In genomic region chr19:53983336-53983735, GRCm38 (mm10) we compare ENCODE assay signal across 14 mouse cellular contexts. TPM values are rescaled to one million over a fixed set of nuclear protein-coding genes. Genes with fewer than 3 reads are reported as not detected.
DNase-seq lines count a peak whose midpoint lies in the region; ATAC-seq and TF ChIP-seq lines count a peak whose summit lies in the region.
"Had no signal": no experiment of that assay in that cellular context is flagged by ENCODE, and none has a peak within 500 bp of the region (broad histone marks: within the 10 kb centered on the region; RNA-seq: fewer than 3 reads in every experiment).

No protein-coding gene starts in this region.

- no peak for TF ChIP-seq EP300 in stomach, postnatal 0 days (optimal IDR thresholded peaks at IDR 0.05)

- H3K9me3 ChIP-seq in stomach, postnatal 0 days (ENCODE audit: control insufficient read depth, low read length), result no peaks in the 10 kb centered on the region
- H3K9me3 ChIP-seq: embryonic facial prominence, embryonic 12.5 days; hindbrain, embryonic 13.5 days; limb, embryonic 15.5 days had no signal

- no peak overlapping the region for H3K4me2 ChIP-seq in stomach, postnatal 0 days (replicated peaks; ENCODE audit: low read depth)
- H3K4me2 ChIP-seq: embryonic facial prominence, embryonic 12.5 days; hindbrain, embryonic 13.5 days; limb, embryonic 15.5 days; midbrain, embryonic 11.5 days had no signal

- H3K36me3 ChIP-seq in thymus, adult 2 months (ENCODE audit: control insufficient read depth, insufficient read depth, low read length), result peaks cover 6% of the 10 kb centered on the region; the same call in 1 of the 2 replicates
- peaks cover 6% of the 10 kb centered on the region; the same call in 1 of the 2 replicates for H3K36me3 ChIP-seq in stomach, postnatal 0 days (ENCODE audit: control insufficient read depth, insufficient read depth, low read length)

- H3K4me1 ChIP-seq in thymus, adult 2 months (replicated peaks; ENCODE audit: control insufficient read depth, insufficient read depth, low read length), result peaks cover 3% of the 10 kb centered on the region
- no peaks in the 10 kb centered on the region for H3K4me1 ChIP-seq in stomach, postnatal 0 days (replicated peaks; ENCODE audit: control insufficient read depth, insufficient read depth)
- H3K4me1 ChIP-seq: embryonic facial prominence, embryonic 12.5 days; hindbrain, embryonic 13.5 days had no signal

- no peak for ATAC-seq in stomach, postnatal 0 days (ENCODE audit: low FRiP score, low TSS enrichment)

- DNase-seq in kidney, postnatal 25 days, result peak; percentile 25 to 34
- no peak for DNase-seq in kidney, adult 18-20 months
- DNase-seq in thymus, postnatal 4 days, result peak; percentile 36
- DNase-seq in thymus, adult 2 months, result no peak
- peak; percentile 51 for DNase-seq in c-Kit-positive CD71-positive TER-119-negative erythroid progenitor cells, embryonic 14.5 days (ENCODE audit: low read depth)
- DNase-seq in stomach, postnatal 0 days (ENCODE audit: low spot score), result no peak
- DNase-seq in cerebellum, postnatal 36 days, result no peak
- DNase-seq in urinary bladder, postnatal 10 days (ENCODE audit: low spot score), result no peak
- DNase-seq: right cerebral cortex, postnatal 4 days; thymus, postnatal 25 days had no signal

- no peaks in the 10 kb centered on the region for H3K27me3 ChIP-seq in thymus, adult 2 months (ENCODE audit: control insufficient read depth, insufficient read depth, low read length)
- H3K27me3 ChIP-seq in stomach, postnatal 0 days (ENCODE audit: control insufficient read depth, insufficient read depth, low read length), result no peaks in the 10 kb centered on the region
- H3K27me3 ChIP-seq: embryonic facial prominence, embryonic 12.5 days; hindbrain, embryonic 13.5 days; limb, embryonic 15.5 days had no signal

- TF ChIP-seq CTCF in thymus, adult 2 months (IDR thresholded peaks at IDR 0.05; ENCODE audit: borderline replicate concordance, control insufficient read depth, extremely low read depth, insufficient read depth, low read length, poor library complexity), result no peak
- TF ChIP-seq CTCF in stomach, postnatal 0 days (IDR thresholded peaks at IDR 0.05; ENCODE audit: low read depth), result peak; percentile 34

- no peak overlapping the region for H3K4me3 ChIP-seq in thymus, adult 2 months (ENCODE audit: control insufficient read depth, insufficient read depth, low read length)
- H3K4me3 ChIP-seq in stomach, postnatal 0 days (ENCODE audit: low read depth, low read length), result no peak overlapping the region
- H3K4me3 ChIP-seq: embryonic facial prominence, embryonic 12.5 days; hindbrain, embryonic 13.5 days; limb, embryonic 15.5 days had no signal

- H3K9ac ChIP-seq in stomach, postnatal 0 days (ENCODE audit: low read length), result no peak overlapping the region
- H3K9ac ChIP-seq: embryonic facial prominence, embryonic 12.5 days; hindbrain, embryonic 13.5 days; limb, embryonic 15.5 days had no signal

- WGBS in thymus, adult 2 months, result 98% methylated on average over 1 of the region's 1 CpGs
- WGBS in stomach, postnatal 0 days, result 96% methylated on average over 1 of the region's 1 CpGs

- no peak overlapping the region for H3K27ac ChIP-seq in thymus, adult 2 months (ENCODE audit: control insufficient read depth, insufficient read depth, low read length)
- no peak overlapping the region for H3K27ac ChIP-seq in stomach, postnatal 0 days (replicated peaks)
- H3K27ac ChIP-seq: embryonic facial prominence, embryonic 12.5 days; hindbrain, embryonic 13.5 days had no signal

- TF ChIP-seq POLR2A in thymus, adult 2 months (IDR thresholded peaks at IDR 0.05; ENCODE audit: control insufficient read depth, extremely low read depth, insufficient read depth, low read length, poor library complexity), result no peak

RNA-seq across cellular contexts. Expression of gene Bbip1, which starts 38.9 kb away (rescaled TPM):
- polyA plus RNA-seq in thymus, adult 2 months (2012; rRNA removed), result 13.0 and 16.3 TPM in 2 replicates
- 48.7 and 52.8 TPM in 2 replicates for polyA plus RNA-seq in stomach, postnatal 0 days (2015; fragmentation: Nextera tagmentation; extraction: Ambion mirVana)

RNA-seq across cellular contexts. Expression of gene Shoc2, which starts 39.2 kb away (rescaled TPM):
- 14.9 and 18.6 TPM in 2 replicates for polyA plus RNA-seq in thymus, adult 2 months (2012; rRNA removed)
- 31.7 and 33.9 TPM in 2 replicates for polyA plus RNA-seq in stomach, postnatal 0 days (2015; fragmentation: Nextera tagmentation; extraction: Ambion mirVana)

Comparison
In these comparisons a context has a peak if more than half of its experiments do, and no peak if none do; other contexts are left out.
1. DNase-seq: peak in kidney, postnatal 25 days (2 of 2), thymus, postnatal 4 days (single experiment) and c-Kit-positive CD71-positive TER-119-negative erythroid progenitor cells, embryonic 14.5 days (single experiment); none in kidney, adult 18-20 months (single experiment), thymus, adult 2 months (single experiment), stomach, postnatal 0 days (single experiment), cerebellum, postnatal 36 days (0 of 2) and urinary bladder, postnatal 10 days (single experiment).